Mouse (Mus musculus) Patski (cell line): ENCODE measurements at regions not wholly inside any gene's neighbourhood (a gene's known extent, or its start where the extent isn't known, plus 50 kb on each side); places are given as distances from the start of the nearest gene placed in this dataset.

ENCODE experiments used
- ATAC-seq: fragments of 100-300 bp; one replicate; pipeline ENCODE4 v1.8.0; 2021
- CTCF ChIA-PET: fragments of 350-600 bp; sonication (Branson Sonifier 250); formaldehyde crosslinking; loops from one replicate; lab custom pipeline; 2022; ENCODE audit warnings: inconsistent platforms; lab: Charles Lee
- POLR2A ChIA-PET: fragments of 350-600 bp; sonication (Branson Sonifier 250); formaldehyde crosslinking; loops from one replicate; lab custom pipeline; 2022; ENCODE audit warnings: antibody characterized with exemption, inconsistent platforms; lab: Charles Lee
- DNase-seq: peaks from one replicate; pipeline ENCODE4 v3.0.0-alpha.2; 2011; ENCODE audit warnings: low read depth, low spot score
- H3K27me3 ChIP-seq: fragments of 371-371 bp; one replicate; pipeline ENCODE4 v1.5.1; 2021
- CTCF ChIP-seq: fragments of 100-300 bp; IDR thresholded peaks from one replicate; pipeline ENCODE4 v1.5.1; 2021
- in situ Hi-C: fragments of 300-500 bp; cut with MboI; formaldehyde crosslinking; loops from 3 replicates; pipeline ENCODE4 v1.11.1; 2018; ENCODE audit warnings: low pct_unique_long_range_greater_than_20kb, mixed read lengths

DNA sequence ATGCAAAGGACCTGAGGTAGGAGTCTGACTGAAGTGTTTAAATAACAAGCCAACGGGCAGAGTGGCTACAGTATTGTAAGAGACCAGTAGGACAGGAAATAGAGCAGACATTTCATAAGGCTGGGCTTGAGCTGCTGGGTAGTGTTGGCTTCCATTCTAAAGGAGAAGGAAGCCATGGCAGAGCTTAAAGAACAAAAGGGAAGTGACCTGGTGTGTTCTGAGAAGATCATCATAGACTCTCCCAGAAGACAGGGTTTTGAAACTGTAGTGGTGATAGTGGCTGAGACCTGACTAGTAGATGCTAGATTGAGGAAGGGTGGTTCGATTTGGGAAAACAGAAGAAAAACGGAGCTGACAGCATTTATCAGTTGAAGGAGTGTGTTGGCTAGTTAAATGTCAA is 514.1 kb upstream of the Zfp462 start:
- POLR2A ChIA-PET = no interaction called here
- TF ChIP-seq CTCF = no peak
- no peaks in the 10 kb centered on the region for H3K27me3 ChIP-seq
- in situ Hi-C loops = no loop called here
- CTCF ChIA-PET = interaction anchor here (0.8 kb wide), 1 partner anchor 233 kb away, joined by 3 read pairs; no protein-coding TSS in a partner anchor
- DNase-seq (no peak), ATAC-seq (no peak)

DNA sequence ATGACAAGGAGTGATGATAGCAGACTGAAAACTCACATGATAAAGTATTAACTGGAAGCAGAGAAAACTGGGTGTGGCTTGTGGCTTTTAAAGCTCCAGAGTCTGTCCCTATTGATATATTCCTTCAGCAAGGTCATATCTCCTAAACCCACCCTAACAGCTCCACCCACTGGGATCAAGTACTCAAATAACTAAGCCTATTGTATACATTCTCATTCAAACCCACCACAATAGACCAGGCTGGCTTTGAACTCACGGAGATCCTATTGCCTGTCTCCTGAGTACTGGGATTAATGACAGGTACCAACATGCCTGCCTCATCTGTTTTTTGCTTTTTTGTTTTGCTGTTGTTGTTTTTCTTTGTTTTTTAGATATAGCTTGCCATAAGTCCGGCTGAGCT is 484.3 kb upstream of the Zfp462 start:
- no peaks in the 10 kb centered on the region for H3K27me3 ChIP-seq
- ATAC-seq = no peak
- in situ Hi-C loops = no loop called here
- DNase-seq = no peak
- TF ChIP-seq CTCF = no peak
- ChIA-PET CTCF (interaction anchor here (0.9 kb wide), 1 partner anchor 9 kb away, joined by 3 read pairs; no protein-coding TSS in a partner anchor), POLR2A (no interaction called here)

DNA sequence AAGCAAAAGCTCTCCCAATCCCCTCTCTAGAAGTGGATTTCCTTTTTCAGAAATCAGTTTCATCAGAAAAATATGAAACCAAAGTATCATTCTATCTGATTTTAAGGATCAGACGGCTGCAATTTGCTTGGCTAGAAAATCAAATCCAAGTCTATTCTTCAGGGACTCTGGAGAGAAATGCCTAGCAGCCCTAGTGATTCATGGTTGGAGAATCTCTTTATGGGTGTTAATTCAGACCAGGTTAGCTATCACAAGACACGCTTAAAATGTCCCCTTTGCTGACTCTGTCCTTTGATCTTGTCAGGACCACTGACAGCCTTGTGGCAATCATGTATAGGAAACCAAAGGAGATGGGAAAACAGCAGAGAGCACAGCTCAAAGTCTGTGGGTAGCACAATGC is 475.7 kb upstream of the Zfp462 start:
- ATAC-seq (no peak), DNase-seq (no peak)
- no peak for TF ChIP-seq CTCF
- H3K27me3 ChIP-seq = no peaks in the 10 kb centered on the region
- CTCF ChIA-PET = interaction anchor here (1.3 kb wide), 1 partner anchor 9 kb away, joined by 3 read pairs; no protein-coding TSS in a partner anchor
- POLR2A ChIA-PET = no interaction called here
- in situ Hi-C loops = no loop called here

DNA sequence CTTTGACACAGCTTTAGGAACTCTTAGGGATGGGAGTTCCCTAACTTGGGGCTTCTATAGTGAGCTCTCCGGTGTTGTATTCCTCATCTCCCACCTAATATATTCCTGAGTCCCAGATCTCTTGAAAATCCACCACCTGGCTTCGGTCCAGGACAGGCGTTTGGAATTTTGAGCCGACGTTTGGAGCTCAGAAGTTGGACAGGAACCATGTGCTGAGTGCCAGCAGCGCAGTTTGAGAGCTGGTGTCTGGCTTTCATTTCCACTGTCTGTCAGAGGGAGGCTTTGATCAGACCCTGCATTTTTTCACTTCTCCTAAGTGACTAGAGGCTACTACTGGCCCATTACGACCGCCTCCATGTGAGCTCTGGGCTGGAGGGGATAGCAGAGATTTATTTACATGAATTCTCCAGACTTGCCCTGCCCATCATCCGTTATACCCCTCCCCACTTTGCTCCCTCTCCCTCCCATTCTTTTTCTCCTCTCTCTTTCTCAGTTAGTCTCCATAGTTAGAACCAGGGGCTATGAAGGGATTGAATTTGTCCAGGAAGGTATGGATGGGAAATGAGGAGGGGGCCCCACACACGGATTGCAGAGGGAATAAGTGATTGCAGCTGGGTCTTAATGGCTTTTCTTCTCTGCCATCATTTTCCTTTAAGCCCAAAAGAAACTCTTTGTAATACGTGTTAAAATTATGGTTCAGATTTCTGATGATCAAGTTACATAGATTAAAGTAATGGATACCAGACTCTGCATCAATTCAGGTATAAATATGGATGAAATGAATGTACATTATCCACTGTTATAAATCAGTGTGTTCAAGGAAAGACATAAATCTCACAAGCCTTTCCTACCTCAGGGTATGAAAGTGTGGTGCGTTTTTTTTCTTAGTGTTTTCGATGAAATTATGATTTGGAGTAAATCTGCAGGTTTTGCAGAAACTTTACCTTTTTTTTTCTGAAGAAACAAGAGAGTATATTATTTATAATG is 474.5 kb upstream of the Zfp462 start:
- CTCF ChIA-PET = interaction anchor here (1.3 kb wide), 1 partner anchor 10 kb away, joined by 3 read pairs; no protein-coding TSS in a partner anchor
- DNase-seq = no peak
- no peak for TF ChIP-seq CTCF
- POLR2A ChIA-PET = no interaction called here
- ATAC-seq = no peak
- H3K27me3 ChIP-seq = no peaks in the 10 kb centered on the region
- in situ Hi-C loops = loop anchor here (10.0 kb wide), 1 partner anchor 56 kb away; no protein-coding TSS in a partner anchor

DNA sequence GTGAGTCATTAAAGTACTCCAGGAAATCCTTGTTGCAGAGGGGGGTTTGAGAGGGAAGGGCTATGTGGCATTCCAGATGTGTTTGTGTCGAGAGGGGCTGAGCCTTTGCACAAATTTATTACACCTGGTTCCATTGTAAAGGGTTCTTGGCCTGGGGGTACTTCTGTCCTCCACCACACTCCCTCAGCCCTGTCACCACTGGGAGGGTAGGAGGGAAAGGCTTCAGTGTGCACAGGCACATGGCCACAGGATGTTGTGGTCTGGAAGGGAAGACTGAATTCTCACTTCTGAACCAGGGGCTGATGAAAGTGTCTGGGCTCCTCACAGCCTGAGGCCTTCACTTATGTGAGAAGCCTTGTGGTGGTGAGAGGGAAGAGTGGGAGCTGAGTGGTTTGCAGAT is 473.8 kb upstream of the Zfp462 start:
- no peak for ATAC-seq
- no peak for DNase-seq
- no peaks in the 10 kb centered on the region for H3K27me3 ChIP-seq
- no peak for TF ChIP-seq CTCF
- CTCF ChIA-PET = no interaction called here
- POLR2A ChIA-PET = no interaction called here
- in situ Hi-C loops = loop anchor here (10.0 kb wide), 1 partner anchor 56 kb away; no protein-coding TSS in a partner anchor

DNA sequence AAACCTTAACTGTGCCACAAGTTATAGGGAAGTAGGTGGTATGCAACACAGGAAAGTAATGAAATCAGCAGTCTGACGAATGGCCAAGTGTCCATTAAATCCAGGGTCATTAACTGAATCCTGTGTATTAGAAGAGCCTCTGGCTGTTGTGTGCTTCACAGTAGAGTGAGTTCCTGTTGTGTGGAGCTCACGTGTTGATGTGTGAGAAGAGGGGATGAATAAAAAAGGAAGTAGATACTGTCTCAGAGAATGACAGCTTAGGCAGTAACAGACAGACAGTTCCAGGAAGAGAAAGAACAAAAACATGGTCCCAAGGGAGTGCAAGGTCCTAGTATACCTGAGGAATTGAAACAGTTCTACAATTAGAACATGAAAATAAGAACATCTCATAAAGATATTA is 463.1 kb upstream of the Zfp462 start:
- H3K27me3 ChIP-seq = no peaks in the 10 kb centered on the region
- ATAC-seq (no peak), DNase-seq (no peak)
- in situ Hi-C loops = no loop called here
- TF ChIP-seq CTCF = no peak
- ChIA-PET POLR2A (no interaction called here), CTCF (interaction anchor here (1.0 kb wide), 1 partner anchor 15 kb away, joined by 3 read pairs; no protein-coding TSS in a partner anchor)

DNA sequence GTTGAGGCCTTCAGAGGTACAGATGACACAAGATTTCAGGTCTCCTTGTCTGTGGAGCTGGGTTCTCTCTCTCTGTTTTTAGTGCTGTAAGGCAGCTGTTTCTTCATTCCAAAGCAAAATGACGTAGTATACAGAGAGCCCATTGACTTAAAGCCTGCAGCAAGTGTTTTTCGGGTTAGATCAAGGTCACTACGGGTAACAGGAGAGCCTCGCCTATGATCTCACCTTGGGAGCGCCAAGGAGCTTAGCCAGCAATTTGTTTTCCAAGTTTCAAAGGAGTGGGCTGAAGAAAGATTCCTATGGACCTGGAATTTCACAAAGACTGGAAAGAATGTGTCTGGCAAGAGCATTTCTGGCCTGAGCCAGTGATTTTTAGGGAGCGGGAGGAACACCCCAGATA is 451.8 kb upstream of the Zfp462 start:
- no peak for TF ChIP-seq CTCF
- POLR2A ChIA-PET = no interaction called here
- no peaks in the 10 kb centered on the region for H3K27me3 ChIP-seq
- DNase-seq = no peak
- in situ Hi-C loops = no loop called here
- CTCF ChIA-PET = interaction anchor here (1.0 kb wide), 1 partner anchor 287 kb away, joined by 3 read pairs; no protein-coding TSS in a partner anchor
- no peak for ATAC-seq

DNA sequence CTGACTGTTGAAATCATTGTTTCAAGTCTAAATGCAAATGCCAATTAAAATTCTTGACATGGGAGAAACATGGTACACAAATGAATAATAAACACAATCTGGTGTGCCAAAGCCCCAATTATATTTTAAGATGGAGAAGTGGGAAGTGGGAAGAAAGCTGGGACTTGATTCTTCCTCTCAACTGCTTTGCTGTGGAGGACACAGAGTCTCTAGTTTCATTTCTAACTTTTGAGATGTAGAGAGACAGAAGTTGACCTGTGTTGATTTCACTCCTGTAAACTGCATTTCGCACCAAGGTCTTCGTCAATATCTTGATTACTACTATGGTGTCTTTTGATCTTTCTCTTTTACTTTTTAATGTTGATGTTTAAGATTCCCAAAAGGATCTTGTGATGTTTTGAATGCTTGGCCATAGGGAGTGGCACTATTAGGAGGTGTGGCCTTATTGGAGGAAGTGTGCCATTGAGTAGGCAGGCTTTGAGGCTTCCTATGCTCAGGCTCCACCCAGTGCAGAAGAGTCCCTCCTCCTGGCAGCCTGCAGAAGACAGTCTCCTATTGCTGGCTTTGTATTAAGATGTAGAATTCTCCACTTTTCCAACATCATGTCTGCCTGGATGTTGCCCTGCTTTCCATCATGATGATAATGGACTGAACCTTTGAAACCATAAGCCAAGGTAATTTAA is 447.4 kb upstream of the Zfp462 start:
- CTCF ChIA-PET = interaction anchor here (1.0 kb wide), 1 partner anchor 16 kb away, joined by 3 read pairs; no protein-coding TSS in a partner anchor
- no peaks in the 10 kb centered on the region for H3K27me3 ChIP-seq
- no peak for TF ChIP-seq CTCF
- in situ Hi-C loops = no loop called here
- POLR2A ChIA-PET = no interaction called here
- ATAC-seq (no peak), DNase-seq (no peak)

DNA sequence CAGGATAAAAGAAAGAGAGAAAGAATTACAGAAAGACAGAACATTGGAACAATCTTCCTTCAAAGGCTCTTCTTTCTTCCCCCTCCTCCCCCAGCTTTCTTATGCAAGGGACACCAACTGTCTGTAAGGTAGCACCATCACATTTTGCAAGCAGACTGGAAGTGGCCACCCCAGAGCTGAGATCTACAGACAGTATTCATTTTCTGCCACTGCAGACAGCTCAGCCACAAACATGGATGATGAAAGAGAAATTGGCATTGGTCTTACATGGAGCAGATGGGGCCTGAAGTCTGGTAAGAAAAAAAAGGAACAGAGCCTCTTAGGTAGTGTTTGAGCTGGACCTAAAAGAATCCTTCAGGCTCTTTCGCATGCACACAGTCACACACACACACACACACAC is 428.9 kb upstream of the Zfp462 start:
- CTCF ChIA-PET = interaction anchor here (1.6 kb wide), 1 partner anchor 12 kb away, joined by 4 read pairs; no protein-coding TSS in a partner anchor
- no peaks in the 10 kb centered on the region for H3K27me3 ChIP-seq
- DNase-seq (no peak), ATAC-seq (no peak)
- in situ Hi-C loops = no loop called here
- POLR2A ChIA-PET = no interaction called here
- TF ChIP-seq CTCF = no peak

DNA sequence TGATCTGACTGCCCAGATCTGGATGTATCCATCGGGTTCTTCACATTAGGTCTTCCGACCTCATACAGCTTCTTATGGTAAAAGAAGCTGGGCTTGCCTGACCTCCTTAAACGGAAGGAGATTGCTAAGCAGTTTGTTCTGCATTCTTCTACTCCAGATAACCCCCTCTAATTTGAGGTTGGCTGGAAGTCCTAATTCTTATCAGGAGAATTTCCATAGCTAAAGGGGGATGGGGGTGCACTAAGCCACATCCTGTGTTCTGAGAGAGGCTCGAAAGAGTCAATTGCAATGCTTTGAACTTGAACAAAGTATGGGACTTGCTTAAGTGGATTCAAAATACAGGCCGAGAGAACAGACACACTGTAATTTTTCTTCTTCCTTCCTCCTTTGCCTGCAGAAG is 421.6 kb upstream of the Zfp462 start:
- TF ChIP-seq CTCF = no peak
- POLR2A ChIA-PET = no interaction called here

More for the DNA sequence above, 421.6 kb upstream of the Zfp462 start:
- ATAC-seq (no peak), DNase-seq (no peak)
- in situ Hi-C loops = no loop called here
- H3K27me3 ChIP-seq = no peaks in the 10 kb centered on the region
- CTCF ChIA-PET = no interaction called here
